Mouse (Mus musculus) MN1 (cell line): Measurements from ENCODE around the gene Vmn1r84.

Source experiments
- DNase-seq: peaks from one replicate; pipeline ENCODE4 v3.0.0-alpha.2; 2016; ENCODE audit warnings: low spot score

Gene Vmn1r84

GRCm38 (mm10) chr7:12369173-12369572, at the start of gene Vmn1r84:
Gene Vmn1r84 (minus strand): TSS chr7:12369273.
- no peak for DNase-seq

DNA sequence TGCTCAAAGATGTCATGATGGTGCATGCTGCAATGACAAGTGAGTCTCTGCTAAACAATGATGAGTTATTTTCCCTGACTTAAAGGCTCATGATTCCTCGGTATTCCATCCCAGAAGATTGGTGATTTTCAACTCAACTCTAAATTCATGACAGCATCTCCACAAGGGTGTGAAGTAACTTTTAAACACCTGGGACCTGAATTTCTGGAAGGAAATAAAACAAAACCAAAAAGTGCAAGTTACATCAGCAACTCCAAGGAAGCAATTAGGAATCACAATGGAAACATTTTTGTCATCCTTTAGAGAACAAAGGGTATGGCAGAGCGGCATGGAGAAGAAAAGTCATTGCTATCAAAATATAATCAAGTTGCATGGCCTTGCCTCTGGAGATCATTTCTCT, 39.7 kb downstream of the Vmn1r84 start, which contains the start of gene Vmn1r83:
Vmn1r83 (minus strand) TSS at position 101 of the 400 bp plus-strand sequence.
- DNase-seq = no peak
